Mouse (Mus musculus) liver, embryonic 14.5 days (tissue): ENCODE measurements around the gene Endog. TPM values are rescaled to one million over a fixed set of nuclear protein-coding genes. Genes with fewer than 3 reads are reported as not detected.
"Not testable (repeated sequence)": the region's sequence is repeated elsewhere in the genome, so short reads cannot be mapped to it uniquely, and the experiment has no call there.

Experiments
- ATAC-seq: fragments of 200-750 bp; cut with Nextera tagmentation; 2 replicates; pipeline ENCODE4 v1.8.0; 2017; ENCODE audit warnings: moderate number of reproducible peaks, mild to moderate bottlenecking, moderate library complexity; ENCODE audit not compliant: insufficient read depth
- DNase-seq, 3 experiments: peaks; one replicate each; pipeline ENCODE4 v3.0.0-alpha.2; 2012 to 2013; ENCODE audit warnings: low read depth in 3 of 3, low spot score in 3 of 3
- H3K27ac ChIP-seq: fragments of 300-500 bp; sonication (generic); 2 replicates; pipeline ENCODE4 v1.5.1; 2014; ENCODE audit warnings: moderate library complexity, mild to moderate bottlenecking, control low read depth, inconsistent platforms
- H3K27me3 ChIP-seq: fragments of 300-500 bp; sonication (generic); 2 replicates; pipeline ENCODE4 v1.6.1; 2014; ENCODE audit warnings: mild to moderate bottlenecking, low read length, moderate library complexity; ENCODE audit not compliant: control insufficient read depth, insufficient read depth
- H3K36me3 ChIP-seq: fragments of 300-500 bp; sonication (generic); replicated peaks from 2 replicates; pipeline ENCODE4 v1.6.1; 2014; ENCODE audit warnings: low read depth; ENCODE audit not compliant: control insufficient read depth, insufficient read depth
- H3K4me1 ChIP-seq, 2 experiments: fragments of 200-500 bp in 1 of 2; fragments of 300-500 bp in 1 of 2; sonication (generic) in 1 of 2; replicated peaks; 2 replicates each; pipeline ENCODE4 v1.6.1; 2012 to 2014; ENCODE audit warnings: antibody characterized with exemption in 1 of 2, inconsistent platforms in 1 of 2, low read length in 1 of 2; ENCODE audit not compliant: control insufficient read depth in 2 of 2, insufficient read depth in 2 of 2
- H3K4me2 ChIP-seq: fragments of 300-500 bp; sonication (generic); 2 replicates; pipeline ENCODE4 v1.6.1; 2014; ENCODE audit warnings: low read depth, mild to moderate bottlenecking, control low read depth, moderate library complexity
- H3K4me3 ChIP-seq, 2 experiments: fragments of 200-500 bp in 1 of 2; fragments of 300-500 bp in 1 of 2; sonication (generic) in 1 of 2; 2 replicates each; pipeline ENCODE4 v1.5.1; 2012 to 2014; ENCODE audit warnings: low read depth in 2 of 2, low read length in 2 of 2, mild to moderate bottlenecking in 2 of 2, control low read depth in 1 of 2, inconsistent platforms in 1 of 2, moderate library complexity in 1 of 2; ENCODE audit not compliant: insufficient read depth in 1 of 2
- H3K9ac ChIP-seq: fragments of 300-500 bp; sonication (generic); replicated peaks from 2 replicates; pipeline ENCODE4 v1.6.1; 2014; ENCODE audit warnings: mild to moderate bottlenecking, control low read depth, moderate library complexity
- H3K9me3 ChIP-seq: fragments of 300-500 bp; sonication (generic); 2 replicates; pipeline ENCODE4 v1.6.1; 2016; ENCODE audit warnings: low read length, mixed read lengths; ENCODE audit not compliant: control insufficient read depth
- CTCF ChIP-seq: IDR thresholded peaks from 2 replicates; pipeline ENCODE4 v1.5.1; 2016; ENCODE audit warnings: antibody characterized with exemption, low read depth, control low read depth
- EP300 ChIP-seq: IDR thresholded peaks from 2 replicates; pipeline ENCODE4 v1.6.1; 2016; ENCODE audit warnings: antibody characterized with exemption, low read depth
- WGBS: fragments of 180-500 bp; shearing (Covaris S2); extraction: QIAGEN DNeasy Blood & Tissue Kit; methylation state at CpG from one replicate; pipeline ENCODE4 v1.1.7; 2014; ENCODE audit not compliant: insufficient replicate concordance; 5-methylcytosine and 5-hydroxymethylcytosine counted together
- polyA plus RNA-seq, 2 experiments: library from polyadenylated mRNA; depleted of rRNA in 1 of 2; stranded (reverse) in 1 of 2; unstranded in 1 of 2; fragments of >200 nt; fragmentation: Nextera tagmentation in 1 of 2; extraction: Ambion mirVana in 1 of 2; gene quantifications; 2 replicates each; pipeline versions ENCODE4 v1.2.1 to v1.2.3; 2012 to 2014

The Endog gene
- polyA plus RNA-seq, 2 experiments = 11.9 to 20.3 TPM

- TF ChIP-seq CTCF (peak; percentile 75), EP300 (no peak)
- ATAC-seq = no peak
- Histone ChIP-seq H3K4me3 (no peak overlapping the region), H3K4me1 (peaks cover 7 to 14% of the 10 kb centered on the region in 2 experiments), H3K9me3 (no peaks in the 10 kb centered on the region), H3K9ac (no peak overlapping the region), H3K27ac (no peak overlapping the region), H3K36me3 (no peaks in the 10 kb centered on the region), H3K4me2 (no peak overlapping the region), H3K27me3 (no peaks in the 10 kb centered on the region)
- no peak for DNase-seq
- 17% methylated on average over 2 of the region's 2 CpGs for WGBS
Measured at GRCm38 (mm10) chr2:30128789-30129188, 42.5 kb upstream of the Endog start.

DNA sequence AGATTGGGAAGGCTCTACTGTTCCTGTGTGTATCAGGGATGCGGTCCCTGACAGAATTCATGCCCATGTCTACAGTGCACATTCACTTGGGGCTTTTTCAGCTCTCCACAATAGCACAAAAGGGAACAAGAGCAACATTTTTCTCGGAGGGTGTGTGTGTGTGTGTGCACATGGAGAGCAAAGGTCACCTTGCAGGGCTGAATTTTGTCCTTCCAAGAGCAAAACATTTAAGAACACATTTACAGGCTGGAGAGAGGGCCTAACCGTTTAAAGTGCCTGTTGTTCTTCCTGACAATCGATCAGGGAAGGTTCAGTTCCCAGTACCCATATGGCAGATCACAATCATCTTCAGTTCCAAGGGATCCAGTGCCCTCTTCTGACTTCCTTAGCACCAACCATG lies 41.1 kb upstream of the Endog start:
- peaks cover 8 to 18% of the 10 kb centered on the region in 2 experiments for H3K4me1 ChIP-seq
- no peak for DNase-seq

GRCm38 (mm10) chr2:30131240-30131639 lies 40.1 kb upstream of the Endog start:
- H3K4me1 ChIP-seq = peaks cover 7 to 19% of the 10 kb centered on the region in 2 experiments; a peak in 3 of 4 replicates
- not testable (repeated sequence) for H3K27ac ChIP-seq, ATAC-seq, H3K36me3 ChIP-seq, H3K9me3 ChIP-seq, H3K4me3 ChIP-seq, DNase-seq, H3K4me2 ChIP-seq, H3K9ac ChIP-seq, H3K27me3 ChIP-seq
- TF ChIP-seq CTCF = peak; percentile 28
- WGBS = 59% methylated on average over 5 of the region's 5 CpGs

More for the DNA sequence above, 41.1 kb upstream of the Endog start:
- no peaks in the 10 kb centered on the region for H3K9me3 ChIP-seq
- H3K27ac ChIP-seq = no peak overlapping the region
- no peak overlapping the region for H3K4me2 ChIP-seq
- no peak overlapping the region for H3K4me3 ChIP-seq
- TF ChIP-seq EP300 = no peak
- no peak for TF ChIP-seq CTCF
- ATAC-seq = no peak
- H3K9ac ChIP-seq = no peak overlapping the region
- no peaks in the 10 kb centered on the region for H3K36me3 ChIP-seq
- WGBS = 62% methylated on average over 4 of the region's 4 CpGs
- no peaks in the 10 kb centered on the region for H3K27me3 ChIP-seq

DNA sequence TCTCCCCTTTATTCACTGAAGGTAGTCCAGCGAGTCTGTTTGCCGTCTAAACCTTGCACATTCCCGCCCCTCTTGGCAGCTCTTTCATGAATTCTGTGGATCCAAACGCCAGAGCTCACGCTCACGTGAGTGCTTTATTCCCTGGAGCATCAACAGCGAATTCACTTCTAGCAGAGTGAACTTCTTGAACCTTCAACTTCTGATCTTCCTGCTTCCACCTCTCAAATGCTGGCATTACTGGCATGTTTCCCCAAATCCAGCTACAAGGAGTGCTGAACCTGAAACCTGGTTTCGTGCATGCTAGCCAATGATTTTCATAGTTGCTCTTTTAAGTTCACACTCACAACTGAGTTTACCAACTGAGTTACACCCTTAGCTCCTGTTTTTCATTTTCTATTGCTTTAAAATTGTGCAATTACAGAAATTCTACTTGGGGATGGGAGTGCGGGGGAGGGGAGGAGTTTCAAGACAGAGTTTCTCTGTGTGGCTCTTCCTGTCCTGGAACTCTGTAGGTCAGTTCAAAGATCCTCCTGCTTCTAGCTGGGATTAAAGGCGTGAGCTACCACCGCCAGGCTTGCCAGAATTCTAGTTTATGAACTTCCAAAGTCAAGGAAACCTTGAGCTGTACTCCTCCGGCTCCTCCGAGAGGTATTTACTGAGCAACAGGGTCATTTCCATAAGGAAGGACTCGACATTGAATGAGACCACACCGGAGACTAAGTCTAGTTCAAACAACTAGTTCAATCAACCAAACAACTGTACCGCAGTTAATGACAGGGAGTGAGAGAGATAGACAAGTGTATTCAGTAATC lies 38.3 kb upstream of the Endog start:
- peak; percentile 43 for ATAC-seq

DNA sequence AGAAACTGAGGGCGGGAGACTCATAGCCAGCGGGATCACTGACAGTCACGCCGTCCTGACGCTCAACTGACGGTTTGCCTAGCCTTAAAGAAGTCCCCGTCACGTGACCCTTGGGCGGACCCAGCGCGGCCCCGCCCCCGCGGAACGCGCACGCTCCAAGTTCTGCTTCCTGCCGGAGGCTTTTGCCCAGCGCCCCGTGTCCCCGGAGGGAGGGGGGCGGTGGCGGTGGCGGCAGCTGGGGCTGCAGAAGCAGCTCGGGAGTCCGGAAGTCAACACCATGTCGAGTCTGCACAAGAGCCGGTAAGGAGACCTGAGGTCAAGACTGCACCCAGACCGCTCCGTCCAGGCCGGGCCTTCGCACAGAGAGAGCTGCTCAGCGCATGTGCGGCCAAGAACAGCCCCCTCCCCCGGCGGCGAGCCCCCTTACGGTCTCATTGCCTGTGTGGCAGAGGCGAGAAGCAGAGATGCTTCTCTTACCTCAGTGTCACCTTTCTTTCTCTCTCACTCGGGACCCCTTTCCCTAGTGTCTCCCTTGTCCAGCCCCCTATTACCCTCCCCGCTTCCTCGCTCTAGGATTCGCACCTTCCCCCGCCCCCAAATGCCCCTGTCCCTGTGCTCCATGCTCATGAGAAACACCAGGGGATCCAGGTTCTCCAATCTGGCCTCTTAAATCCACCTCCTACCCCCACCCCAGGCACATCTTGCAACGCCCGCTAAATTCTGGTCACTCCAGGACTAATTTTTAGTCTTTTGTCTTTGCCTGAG lies 37.5 kb upstream of the Endog start, which contains the start of gene Tbc1d13:
Tbc1d13 (plus strand) TSS at position 134 of the 765 bp plus-strand sequence.
- H3K36me3 ChIP-seq = no peaks in the 10 kb centered on the region
- DNase-seq (peak; percentile 93 to 94 (median 93)), ATAC-seq (peak; percentile 96)
- H3K9ac ChIP-seq = peak within 1 kb of the TSS; percentile 76
- H3K4me3 ChIP-seq = peak within 1 kb of the TSS; percentile 70 to 74
- peak within 1 kb of the TSS; percentile 91 for H3K4me2 ChIP-seq
- H3K9me3 ChIP-seq = no peaks in the 10 kb centered on the region
- peak within 1 kb of the TSS; percentile 86 for H3K27ac ChIP-seq
- peaks cover 13 to 24% of the 10 kb centered on the region in 2 experiments for H3K4me1 ChIP-seq
- TF ChIP-seq EP300 (peak; percentile 41; the same call in 1 of the 2 replicates), CTCF (peak; percentile 12; the same call in 1 of the 2 replicates)
- under 1% methylated on average over 46 of the region's 46 CpGs for WGBS
- H3K27me3 ChIP-seq = no peaks in the 10 kb centered on the region

More for the DNA sequence above, 38.3 kb upstream of the Endog start:
- Histone ChIP-seq H3K27ac (peak overlapping the region; percentile 86), H3K9me3 (no peaks in the 10 kb centered on the region), H3K4me1 (peaks cover 13 to 24% of the 10 kb centered on the region in 2 experiments), H3K27me3 (no peaks in the 10 kb centered on the region), H3K4me3 (peak overlapping the region; percentile 70 to 74), H3K36me3 (no peaks in the 10 kb centered on the region), H3K9ac (peak overlapping the region; percentile 68), H3K4me2 (peak overlapping the region; percentile 91)
- DNase-seq = no peak
- TF ChIP-seq EP300 (no peak; the same call in 1 of the 2 replicates), CTCF (no peak)
- 34% methylated on average over 16 of the region's 16 CpGs for WGBS
